Mouse (Mus musculus): ENCODE data around the gene Fam83f.

DNA sequence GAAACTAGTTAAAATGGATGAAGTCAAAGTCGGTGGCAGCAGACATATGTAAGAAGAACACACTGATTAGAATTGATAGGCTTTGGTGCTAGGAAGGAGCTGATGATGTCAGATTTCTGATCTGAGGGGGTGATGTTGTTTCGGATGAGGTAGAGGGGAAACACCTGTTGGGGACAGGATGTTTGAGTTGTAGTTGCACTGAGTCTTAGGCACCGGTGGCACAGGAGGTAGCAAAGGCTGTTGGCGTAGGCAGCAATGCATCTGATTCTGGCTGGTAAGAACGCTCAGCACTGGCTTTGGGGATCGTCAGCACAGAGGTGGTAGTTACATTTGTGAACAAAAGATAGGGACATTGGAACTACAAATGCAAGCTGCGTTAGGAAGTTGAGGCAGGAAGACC is 72.0 kb downstream of the Fam83f start:
- TF ChIP-seq CTCF (IDR thresholded peaks at IDR 0.05; ENCODE audit: extremely low read depth, insufficient read depth, low read length), result no peak
- no peak for TF ChIP-seq POLR2A (IDR thresholded peaks at IDR 0.05; ENCODE audit: extremely low read depth, insufficient read depth, low read length)

Measured in cortical plate, adult 2 months (tissue).